Mouse (Mus musculus): Measurements from ENCODE around the gene Apobec2.

The Apobec2 gene

DNA sequence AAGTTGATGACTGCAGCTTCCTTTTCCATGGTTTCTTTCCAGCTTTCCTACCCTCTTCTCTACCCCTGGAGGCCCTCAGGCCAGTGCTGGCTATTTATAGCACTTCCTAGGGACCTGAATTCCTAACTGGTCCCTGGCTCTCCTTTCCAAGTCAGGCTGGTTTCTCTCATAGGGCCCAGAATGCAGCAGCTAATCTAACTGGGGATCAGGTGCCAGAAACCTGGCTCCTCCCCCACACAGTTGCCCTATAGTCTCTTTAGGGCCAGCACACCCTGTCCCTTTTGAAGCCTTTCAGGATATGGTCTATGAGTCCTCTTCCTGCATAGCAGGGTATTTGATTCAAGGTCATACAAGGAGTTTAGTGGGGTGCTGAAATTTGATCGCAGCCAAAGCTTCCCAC is 3.8 kb upstream of the Apobec2 start:
- no peak for DNase-seq

DNA sequence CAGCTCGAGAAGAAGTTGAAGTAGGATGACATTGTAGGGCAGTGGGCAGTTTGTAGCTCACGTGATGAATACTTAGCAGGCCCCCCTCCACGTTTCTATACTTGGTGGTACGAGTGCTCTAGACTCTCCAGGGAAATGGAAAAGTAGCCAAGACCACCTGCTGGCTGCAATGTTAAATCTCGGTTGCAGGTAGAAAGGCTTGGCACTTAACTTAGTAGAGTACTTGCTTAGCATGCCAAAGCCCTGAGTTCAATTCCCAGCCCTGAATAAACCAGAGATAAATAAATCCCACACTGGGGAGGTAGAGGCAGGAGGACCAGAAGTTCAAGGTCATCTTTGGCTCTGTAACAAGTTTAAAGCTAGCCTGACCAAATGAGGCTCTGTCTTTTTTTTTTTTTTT is 1.7 kb upstream of the Apobec2 start:
- DNase-seq, result no peak

DNA sequence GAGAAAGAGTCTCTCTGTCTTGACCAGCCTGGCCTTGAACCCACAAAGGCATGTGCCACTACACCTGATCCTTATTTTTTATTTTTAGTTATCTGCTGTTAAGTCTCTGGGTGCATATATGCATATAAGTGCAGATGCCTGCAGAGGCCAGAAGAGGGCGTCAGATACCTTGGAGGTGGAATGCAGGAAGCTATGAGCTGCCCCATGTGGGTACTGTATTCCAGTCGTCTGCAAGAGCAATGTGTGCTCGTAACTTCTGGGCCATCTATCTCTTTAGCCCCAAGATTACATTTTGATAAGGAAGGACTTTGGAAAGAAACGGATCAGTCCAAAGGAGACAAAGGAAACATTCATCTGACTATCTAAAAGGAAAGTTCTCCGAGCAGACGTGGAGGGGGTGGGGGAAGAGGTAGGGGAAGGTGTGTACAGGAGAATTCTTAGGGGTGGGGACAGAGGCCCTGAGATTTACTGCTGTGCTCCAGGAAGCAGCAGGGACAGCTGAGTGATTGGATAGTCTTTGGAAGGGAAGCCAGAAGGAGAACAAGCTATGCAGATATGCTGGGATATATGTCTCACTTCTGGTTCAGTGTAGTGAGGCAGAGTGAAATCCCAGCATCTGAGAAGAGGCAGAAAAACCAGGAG is 1.1 kb upstream of the Apobec2 start:
- DNase-seq, result no peak

DNA sequence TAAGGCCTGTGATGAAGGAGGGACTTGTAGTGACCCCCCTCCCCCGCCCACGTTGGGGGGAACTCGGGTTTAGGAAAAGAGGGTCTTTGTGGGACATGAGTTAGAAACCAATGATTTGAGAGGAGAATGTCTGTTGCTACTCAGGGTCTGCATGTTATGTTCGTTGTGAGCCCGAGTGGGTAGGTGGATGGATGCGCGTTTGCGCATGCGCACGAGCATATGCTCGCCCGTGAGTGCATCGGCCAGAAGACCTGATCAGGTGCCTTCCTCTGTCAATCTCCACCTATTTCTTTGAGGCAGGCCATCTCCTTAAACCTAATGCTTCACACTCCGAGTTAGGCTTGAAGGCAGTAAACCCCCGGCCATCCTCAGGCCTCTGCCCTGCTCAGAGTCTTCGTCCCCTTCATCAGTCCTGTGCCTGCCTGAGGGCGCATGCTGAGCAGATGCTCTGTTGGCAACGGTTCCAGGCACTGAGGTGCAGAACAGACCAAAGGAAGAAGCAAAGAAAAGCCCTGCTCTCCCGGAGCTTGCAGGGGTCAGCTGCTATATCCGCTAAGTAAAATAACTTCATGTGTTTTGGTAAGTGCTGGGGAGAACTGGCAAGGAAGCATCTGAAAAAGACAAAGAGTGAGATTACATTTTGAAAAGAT is 401 bp upstream of the Apobec2 start:
- DNase-seq, result no peak

DNA sequence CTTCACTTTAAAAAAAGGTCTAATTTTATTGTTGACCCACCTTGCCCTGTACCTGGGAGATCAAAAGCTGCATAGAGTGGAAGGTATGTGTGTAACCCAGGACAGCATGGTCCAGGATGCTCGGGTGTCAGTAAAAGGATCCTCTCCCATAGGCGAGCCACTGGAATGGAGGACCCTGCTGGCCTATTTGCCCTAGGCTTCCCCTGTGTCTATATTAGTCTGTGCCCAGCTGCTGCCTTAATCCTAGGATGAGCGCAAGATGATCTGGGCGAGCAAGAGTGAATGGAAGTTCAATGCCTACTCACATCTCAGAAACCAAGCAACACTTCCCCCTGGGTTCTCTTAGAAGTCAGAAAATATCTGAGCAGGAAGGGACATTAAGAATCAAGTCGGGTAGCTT is 1.7 kb downstream of the Apobec2 start:
- DNase-seq, result no peak

DNA sequence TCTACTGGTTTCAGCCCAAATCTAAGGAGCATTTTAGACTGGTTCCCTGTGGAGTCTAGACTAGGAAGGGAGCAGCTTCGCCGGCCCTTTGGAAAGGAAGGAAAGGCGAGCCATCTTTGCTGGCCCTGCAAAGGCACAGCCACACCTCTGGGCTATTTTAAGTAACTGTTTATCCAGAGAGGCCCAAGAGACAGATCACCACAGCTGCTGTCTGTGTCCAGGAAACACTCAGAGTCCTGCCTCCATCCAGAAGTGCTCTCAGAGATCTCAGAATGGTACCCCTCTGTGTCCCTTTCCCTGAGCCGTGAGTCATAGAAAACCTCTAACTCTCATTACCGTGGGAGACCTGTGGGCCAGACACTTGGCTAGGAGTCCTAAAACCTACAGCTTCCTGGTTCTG is 2.3 kb downstream of the Apobec2 start:
- peak in 1 of 2 experiments; percentile 18 for DNase-seq

DNA sequence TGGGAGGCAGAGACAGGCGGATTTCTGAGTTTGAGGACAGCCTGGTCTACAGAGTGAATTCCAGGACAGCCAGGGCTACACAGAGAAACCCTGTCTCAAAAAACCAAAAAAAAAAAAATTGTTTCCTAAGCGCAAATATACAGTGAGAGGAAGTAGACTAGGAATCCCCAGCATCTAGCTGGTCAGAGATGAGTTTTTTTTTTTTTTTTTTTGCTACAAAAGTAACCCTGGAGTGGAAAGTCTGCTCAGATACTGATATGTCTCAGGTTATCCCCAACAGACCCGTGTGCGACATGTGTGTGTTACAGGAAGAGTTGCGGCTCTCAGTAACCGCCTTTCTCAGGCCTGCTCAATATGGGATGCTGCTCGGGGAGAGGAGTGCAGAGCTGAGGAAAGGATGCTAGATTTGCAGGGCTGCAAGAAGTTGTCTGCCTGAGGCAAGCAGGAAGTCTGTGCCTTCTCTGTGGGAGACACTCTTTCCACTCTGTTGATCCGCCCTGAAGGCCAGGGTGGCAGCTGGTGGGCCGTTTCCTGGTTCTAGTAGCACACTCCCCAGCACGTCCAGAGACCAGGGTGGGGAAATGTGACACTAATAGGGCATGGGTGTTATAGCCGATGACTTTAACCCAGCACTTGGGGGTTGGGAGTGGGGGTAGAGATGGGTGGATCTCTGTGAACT is 4.7 kb downstream of the Apobec2 start:
- peak; percentile 65 to 67 for DNase-seq

DNA sequence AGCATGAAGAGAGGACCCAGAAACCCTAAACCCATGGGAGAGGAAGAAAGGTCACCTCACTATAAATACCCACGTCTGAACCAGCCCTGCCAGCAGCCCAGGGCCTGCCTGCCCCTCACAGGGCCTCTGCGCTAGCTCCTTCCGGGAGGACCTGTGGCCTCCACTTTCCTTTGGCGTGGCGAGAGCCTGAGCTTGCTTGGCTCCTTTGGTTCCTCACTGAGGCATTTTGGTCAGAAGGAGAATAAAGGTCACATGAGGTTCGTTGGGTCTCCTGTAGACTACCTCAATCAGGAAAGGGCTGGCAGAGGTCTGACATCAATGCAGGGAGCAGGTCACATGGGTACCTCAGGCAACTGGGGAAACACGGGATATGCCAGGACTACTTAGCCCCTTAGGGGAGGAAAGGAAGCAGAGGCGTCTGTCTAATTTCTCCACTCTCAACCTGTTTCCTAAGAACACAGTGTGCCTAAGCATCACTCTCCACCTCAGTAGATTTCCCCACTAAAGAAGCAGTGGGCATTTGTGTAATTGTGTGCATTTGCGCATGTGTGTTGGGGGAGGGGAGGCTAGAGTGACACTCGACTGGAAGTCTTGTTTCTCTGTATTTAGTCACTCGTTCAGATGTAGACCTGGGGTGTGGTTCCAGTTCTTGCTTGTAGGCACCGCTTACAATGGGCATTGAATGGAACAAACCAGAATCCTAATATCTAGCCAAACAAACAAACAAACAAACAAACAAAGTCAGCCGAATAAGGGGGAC is 5.6 kb downstream of the Apobec2 start:
- peak; percentile 61 for DNase-seq

DNA sequence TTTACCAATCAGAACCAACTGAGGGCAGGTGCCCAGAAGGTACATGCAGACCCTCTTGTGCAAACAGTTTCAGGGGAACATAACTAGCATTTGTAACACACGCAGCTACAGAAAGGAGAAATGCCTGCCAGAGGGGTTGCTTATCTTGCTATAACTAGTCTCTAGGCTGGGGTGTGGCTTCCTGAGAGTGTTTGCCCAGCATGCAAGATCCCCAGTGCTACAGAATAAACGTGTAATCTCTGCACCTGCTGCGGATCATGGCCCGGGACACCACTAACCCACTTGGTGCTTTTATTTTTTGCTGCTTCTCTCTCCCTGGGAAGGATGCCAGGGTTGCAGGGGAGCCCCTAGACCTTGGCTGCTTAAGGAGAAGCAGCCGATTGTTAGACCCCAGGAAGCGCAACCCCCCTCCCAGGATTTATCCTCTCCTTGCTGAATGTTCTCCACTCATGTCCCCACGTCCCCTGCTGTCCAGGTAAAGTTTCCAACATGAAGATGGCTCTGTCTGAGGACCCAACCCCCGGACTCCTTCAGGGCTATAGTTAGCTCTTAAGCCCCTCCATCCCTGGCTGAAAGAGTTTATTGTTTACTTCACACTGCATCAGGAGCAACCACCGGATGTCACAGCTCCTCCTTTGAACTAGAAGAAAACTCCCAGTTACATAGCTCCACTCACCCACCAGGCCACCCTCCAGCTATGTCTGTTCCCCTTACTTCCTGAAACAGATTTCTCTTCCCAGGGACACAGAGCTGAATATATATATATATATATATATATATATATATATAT is 6.7 kb downstream of the Apobec2 start:
- peak; percentile 45 to 51 for DNase-seq

DNA sequence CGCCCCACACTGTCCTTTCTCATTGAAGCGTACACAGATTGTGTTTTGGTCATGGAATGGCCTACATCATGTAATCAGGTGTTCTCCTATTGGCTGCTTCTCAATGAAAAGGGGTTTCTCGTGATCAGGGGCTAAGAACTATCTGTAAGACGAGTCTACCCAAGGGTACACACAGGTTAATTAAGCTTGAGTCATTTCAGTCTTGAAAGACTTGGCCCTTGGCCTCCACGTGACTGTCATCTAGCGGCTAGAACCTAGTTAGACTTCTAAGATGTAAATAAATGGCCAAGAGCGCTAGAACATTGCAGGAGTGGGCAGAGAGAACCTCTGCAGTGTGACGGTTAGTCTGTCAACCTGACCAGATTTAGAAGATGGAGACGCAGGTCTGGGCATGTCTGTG is 8.5 kb downstream of the Apobec2 start:
- no peak for DNase-seq

DNA sequence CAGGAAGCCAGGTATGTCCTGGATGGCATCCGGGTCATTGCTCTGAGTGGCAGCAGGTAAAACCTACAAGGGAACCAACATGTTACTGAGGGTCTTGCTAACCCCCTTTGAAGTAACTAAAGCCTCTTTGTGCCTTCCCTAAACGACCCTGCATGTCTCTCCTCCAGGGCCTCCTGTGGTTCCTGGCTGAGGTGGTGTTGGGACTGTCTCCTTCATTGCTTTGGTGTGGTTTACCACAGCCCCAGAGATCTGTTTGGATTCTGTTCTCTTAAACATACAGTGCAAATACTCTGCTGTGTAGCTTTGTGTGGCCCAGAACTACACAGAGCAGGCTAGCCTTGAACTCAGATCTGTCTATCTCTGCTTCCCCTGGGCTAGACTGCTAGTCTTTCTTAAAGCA is 13.2 kb downstream of the Apobec2 start:
- DNase-seq, result no peak

DNA sequence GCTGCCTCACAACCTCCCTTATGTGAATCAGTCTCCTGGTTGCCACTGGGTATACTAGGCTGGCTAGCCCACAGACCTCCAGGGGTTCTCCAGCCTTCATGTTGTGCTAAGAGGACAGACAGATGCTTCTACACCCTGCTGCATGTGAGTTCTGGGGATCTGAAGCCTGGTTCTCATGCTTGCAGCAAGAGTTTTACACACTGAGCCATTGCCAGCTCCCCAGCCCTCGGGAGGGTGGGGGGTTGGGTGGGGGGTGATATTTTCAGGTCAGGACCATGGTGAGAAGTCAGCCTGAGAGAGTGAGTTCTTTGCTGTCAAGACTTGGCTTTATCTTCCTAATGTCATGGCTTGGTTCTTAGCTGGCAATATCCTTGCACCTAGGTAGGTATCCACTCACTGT is 13.9 kb downstream of the Apobec2 start:
- no peak for DNase-seq

DNA sequence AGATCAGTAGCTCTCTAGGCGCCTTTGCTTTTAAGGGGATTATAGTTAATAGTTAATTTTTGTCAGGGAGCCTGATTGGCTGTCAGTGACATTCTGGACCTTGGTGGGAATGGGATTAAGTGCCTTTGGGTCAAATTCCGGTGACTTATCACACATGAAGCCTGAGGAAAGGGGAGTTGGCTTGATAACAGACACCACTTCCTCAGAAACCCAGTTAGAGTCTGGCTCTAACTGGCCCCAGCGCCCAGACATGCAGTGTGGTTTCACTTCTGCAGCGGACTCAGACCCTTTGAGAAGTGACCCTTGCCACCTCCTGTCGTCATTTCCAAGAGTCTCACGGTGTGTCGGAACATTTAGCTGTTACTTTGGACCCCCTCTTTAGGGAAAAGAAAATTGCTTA is 14.6 kb downstream of the Apobec2 start:
- no peak for DNase-seq

DNA sequence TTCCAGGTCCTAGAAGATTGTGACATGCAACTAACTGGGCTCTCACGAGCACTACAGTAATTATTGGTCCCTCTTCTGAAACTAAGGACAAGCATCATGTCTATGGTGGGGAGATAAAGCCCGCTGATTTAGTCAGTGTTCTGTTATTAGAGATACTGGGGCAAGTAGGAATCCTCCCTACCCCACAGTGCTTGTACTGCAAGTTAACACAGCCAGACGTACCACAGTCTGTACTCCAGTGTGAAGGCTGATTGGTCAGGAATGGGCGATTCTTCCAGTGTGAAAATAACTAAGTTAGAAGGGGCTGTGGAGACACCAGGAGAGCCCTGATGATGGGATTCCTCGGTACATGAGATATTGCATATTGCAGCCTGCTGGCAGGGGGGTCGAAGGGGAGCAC is 15.2 kb downstream of the Apobec2 start:
- no peak for DNase-seq

DNA sequence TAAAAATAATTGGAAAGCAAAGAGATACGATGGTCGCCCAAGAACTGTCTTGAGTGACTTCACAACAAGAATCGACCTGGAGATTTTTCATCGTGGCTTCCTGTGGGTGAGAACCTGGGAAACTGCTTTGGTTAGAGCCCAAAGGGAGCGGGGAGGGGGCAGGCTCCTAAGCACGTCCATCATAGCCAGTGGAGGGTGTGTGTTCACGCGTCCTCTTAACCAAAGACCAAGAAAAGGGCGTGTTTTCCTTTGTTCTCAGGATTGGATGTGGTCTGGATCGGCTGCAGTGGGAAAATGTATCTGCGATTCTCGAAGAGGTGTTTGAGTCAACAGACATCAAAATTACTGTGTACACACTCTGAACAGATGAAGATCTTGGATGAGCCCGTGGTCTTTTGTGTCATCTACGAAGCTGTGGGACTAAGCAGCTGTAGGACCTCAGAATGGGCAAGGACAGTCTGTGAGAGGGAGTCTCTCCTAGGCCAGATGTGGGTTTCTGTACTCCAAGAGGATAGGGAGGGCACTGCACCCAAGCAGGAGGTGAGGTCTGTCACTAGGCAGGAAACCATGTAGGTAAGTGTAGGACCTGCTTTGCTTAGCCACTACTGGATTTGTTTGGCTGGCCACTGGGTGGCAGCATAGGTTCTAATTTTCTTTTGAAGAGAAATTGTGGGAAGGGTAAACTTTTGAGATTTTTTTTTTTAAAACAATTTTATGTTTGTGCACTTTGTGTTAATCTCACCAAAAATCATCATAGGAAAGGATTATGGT is 16.1 kb downstream of the Apobec2 start:
- DNase-seq, result peak; percentile 78 to 81

DNA sequence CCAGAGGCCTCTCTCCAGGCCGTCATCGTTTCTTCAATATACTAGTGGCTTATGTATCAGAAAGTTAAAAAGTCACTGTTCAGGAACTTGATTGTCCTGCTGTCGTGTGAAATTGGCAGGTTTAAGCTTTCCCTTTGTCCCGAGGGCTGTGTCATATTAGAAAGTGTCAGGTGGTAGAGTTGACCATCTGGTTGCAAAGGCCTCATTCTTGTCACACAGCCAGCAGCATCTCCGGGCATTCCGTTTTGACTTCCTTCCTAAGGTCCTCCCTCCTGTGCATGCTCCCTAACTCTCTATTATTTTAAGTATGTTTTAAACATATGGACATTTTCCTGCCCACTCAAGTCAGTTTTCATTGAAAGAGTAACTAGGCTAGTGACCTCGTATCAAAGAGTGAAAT is 16.7 kb downstream of the Apobec2 start:
- DNase-seq, result no peak

DNA sequence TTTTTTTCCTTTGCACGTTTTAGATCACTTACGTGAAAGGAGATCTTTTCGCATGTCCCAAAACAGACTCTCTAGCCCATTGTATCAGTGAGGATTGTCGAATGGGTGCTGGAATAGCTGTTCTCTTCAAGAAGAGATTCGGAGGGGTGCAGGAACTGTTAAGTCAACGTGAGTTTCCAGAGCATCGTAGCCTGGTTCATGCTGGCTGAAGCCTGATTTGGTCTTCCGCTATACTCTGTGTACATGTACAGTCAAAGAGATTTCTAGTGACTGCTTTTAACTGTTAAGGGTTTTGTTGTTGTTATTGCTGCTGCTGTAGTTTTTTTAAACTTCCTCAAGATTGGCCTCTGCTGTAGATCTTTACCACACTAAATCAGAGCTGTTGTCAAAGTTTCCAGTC is 21.5 kb downstream of the Apobec2 start:
- no peak for DNase-seq

DNA sequence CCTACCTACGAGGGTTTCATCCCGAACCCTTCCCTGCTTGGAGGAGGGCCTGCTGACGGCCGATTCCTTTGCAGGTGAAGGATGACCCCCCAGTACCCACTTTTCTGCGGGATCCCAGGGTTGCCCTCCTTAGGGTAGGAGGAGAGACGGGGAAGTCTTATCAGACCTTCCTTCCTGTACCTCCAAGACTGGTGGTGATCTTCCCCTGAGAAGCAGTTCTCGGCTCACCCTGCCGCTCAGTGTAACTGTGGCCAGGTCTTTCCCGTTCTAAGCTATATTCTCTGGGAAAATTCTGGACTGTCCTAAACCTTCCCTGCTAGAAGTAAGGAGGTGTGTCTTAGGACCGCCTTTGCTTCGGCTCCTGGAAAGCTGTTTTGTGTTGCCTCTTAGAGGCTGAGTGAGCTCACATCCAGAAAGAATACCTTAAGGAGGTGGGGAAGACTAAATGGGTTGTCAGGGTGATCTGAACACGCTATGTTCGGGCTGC is 22.4 kb downstream of the Apobec2 start:
- DNase-seq, result no peak

DNA sequence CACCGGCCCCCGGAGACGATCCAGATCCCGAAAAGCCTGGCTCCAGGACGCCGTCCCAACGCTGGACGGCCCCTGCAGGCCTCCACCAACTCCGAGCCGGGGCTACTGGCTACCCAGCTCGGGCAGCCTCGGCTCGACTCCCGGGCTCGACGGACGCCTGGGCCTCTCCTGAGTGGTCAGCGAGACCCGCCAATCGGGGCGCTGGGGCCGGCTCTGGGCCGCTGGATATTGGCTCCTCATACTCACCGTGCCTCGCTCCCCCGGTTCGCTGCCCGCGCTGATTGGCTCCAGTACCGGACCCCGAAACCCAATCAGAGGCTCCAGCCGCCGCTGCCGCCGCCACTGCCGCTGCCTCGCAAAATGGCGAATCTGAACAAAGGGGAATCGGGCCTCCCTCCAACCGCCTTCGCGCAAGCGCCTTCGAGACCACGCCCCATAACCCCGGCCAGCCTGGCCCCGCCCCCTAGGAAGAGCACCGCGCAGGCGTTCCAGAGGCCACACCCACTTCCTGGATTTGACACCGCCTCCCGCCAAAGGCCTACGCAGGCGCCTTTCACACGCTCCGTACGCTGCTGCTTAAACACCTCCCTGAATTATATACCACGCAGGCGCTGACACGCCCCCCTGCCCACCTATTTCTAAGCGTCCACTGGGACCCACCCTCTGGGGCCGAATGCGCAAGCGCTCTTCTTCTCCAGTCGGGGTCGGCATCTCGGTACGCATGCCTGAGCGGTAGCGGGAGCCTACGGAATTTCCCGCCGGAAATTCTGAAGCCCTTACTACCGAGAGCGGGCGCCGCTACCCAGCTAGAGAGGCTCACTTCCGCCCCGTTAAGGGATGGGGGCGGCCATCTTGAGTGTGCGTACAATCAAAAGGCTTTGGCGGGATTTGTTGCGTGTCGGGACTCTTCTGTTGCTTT is 23.1 kb downstream of the Apobec2 start, which contains the start of the genes Nfya and Oard1:
TSS of gene Nfya (minus strand) at position 527 of the 919 bp plus-strand sequence.
TSS of gene Oard1 (plus strand) at position 635 of the 919 bp plus-strand sequence.
- peak; percentile 100 for DNase-seq

DNA sequence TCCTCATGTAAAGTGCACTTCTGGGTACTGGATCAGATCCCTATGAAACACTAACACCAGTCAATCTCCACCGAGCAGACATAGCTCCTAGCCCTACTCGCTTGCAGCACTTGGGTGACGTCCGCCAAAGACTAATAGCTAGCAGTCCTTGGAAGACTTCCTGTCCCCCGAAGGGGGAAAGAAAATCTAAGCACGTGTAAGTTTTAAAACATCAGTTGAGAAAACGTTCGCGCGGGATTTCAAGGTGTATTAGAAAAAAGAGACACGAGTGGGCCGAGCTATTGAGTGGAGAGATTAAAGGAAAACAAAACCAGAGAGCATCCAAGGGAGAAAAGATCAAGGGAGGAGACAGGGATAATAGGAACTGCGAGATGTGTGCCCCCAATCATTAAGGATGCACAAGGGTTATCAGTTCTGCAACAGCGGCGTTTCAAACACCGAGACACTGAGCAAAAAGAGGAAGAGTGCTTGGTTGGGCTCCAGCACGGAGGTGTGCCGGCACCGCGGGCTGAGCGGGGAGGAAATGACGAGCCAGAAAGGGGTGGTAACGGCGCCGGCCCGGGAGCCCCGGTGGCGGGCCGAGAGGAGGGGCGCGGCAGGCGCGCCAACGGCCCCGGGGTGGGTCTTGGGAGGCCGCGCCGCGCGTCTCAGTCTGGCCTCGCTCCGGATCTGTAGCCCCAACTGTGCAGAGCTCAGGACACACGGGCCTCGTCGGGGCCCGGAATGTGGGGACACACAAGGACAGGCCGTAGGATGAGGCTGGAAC is 24.0 kb downstream of the Apobec2 start:
- DNase-seq, result peak; percentile 90

Measured in B cell, adult 2 months (primary cell).